In the genomic region with DNA sequence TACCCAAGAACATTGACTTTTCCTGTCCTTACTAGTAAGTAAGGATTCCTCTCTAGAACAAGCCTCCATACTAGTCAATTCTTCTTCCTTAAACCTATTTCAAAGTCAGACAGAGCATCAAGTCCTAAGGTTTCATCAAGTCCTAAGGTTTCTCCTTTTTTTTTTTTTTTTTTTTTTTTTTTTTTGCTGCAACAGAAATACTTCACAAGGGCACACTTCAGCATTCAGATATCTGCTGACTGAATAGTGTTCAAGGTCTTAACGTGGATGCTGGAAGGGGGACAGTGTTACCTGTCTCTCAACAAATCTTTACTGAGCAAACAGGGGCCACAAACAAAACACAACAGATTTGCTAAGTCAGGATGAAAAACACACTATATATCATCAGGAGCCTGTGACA, we compare ENCODE assay signal across 22 mouse cellular contexts. TPM values are rescaled to one million over a fixed set of nuclear protein-coding genes. Genes with fewer than 3 reads are reported as not detected.
A peak's percentile ranks its signal among the peaks of the same experiment; 100 is the strongest.
DNase-seq lines count a peak whose midpoint lies in the region; TF ChIP-seq lines count a peak whose summit lies in the region.
"Had no signal": no experiment of that assay in that cellular context is flagged by ENCODE, and none has a peak within 500 bp of the region (broad histone marks: within the 10 kb centered on the region; RNA-seq: fewer than 3 reads in every experiment).

No protein-coding gene starts in this region.

- no peak overlapping the region for H3K4me3 ChIP-seq in heart, adult 2 months
- H3K4me3 ChIP-seq in CH12.LX (replicated peaks in 1 of 3; ENCODE audit: low read depth in 2 of 3, low read length in 2 of 3, poor library complexity in 1 of 3), result peak overlapping the region in 2 of 3 experiments; percentile 53 to 57
- H3K4me3 ChIP-seq in bone marrow macrophage, adult 2 months (ENCODE audit: insufficient read depth, low read length), result no peak overlapping the region
- no peak overlapping the region for H3K4me3 ChIP-seq in kidney, adult 2 months (ENCODE audit: insufficient read depth, low read depth, low read length)

- no peak for TF ChIP-seq POLR2A in heart, adult 2 months (IDR thresholded peaks at IDR 0.05; ENCODE audit: insufficient read depth, low read depth, low read length)
- TF ChIP-seq POLR2A in CH12.LX (IDR thresholded peaks at IDR 0.05; ENCODE audit: low read depth, low read length), result no peak; the same call in 1 of the 2 replicates
- no peak for TF ChIP-seq POLR2A in bone marrow macrophage, adult 2 months (IDR thresholded peaks at IDR 0.05; ENCODE audit: borderline replicate concordance, low read depth, low read length)
- TF ChIP-seq POLR2A in kidney, adult 2 months (IDR thresholded peaks at IDR 0.05; ENCODE audit: low read depth, low read length), result no peak

- no peak for DNase-seq in heart, adult 2 months
- DNase-seq in heart, adult 8-10 months (ENCODE audit: low spot score), result no peak
- peak; percentile 13 for DNase-seq in A20 (ENCODE audit: low read depth, low spot score)
- no peak for DNase-seq in CH12.LX (ENCODE audit: extremely low read depth)
- DNase-seq in left cerebral cortex, adult 9 months (ENCODE audit: low spot score in 2 of 2), result no peak
- DNase-seq in kidney, adult 2 months, result no peak
- no peak for DNase-seq in left cerebral cortex, postnatal 4 days
- DNase-seq: adrenal gland, adult 2 months; adrenal gland, adult 8-10 months; adrenal gland, postnatal 10 days; adrenal gland, postnatal 14 days; adrenal gland, postnatal 25 days; adrenal gland, postnatal 36 days; B cell, adult 2 months; cerebellum, adult 11 months; cerebellum, adult 11-12 months; cerebellum, adult 18-20 months; cerebellum, adult 2 months; cerebellum, adult 8-10 months had no signal

- TF ChIP-seq CTCF in heart, adult 2 months (IDR thresholded peaks at IDR 0.05), result no peak
- TF ChIP-seq CTCF in CH12.LX (conservative IDR thresholded peaks at IDR 0.05 in 1 of 2, IDR thresholded peaks at IDR 0.05 in 1 of 2; ENCODE audit: low read depth in 2 of 2, low read length in 2 of 2), result no peak
- TF ChIP-seq CTCF in bone marrow macrophage, adult 2 months (IDR thresholded peaks at IDR 0.05; ENCODE audit: low read depth, low read length), result no peak
- no peak for TF ChIP-seq CTCF in kidney, adult 2 months (conservative IDR thresholded peaks at IDR 0.05; ENCODE audit: insufficient read depth, insufficient read length, low read depth, low read length)

- H3K79me2 ChIP-seq in heart, adult 2 months (replicated peaks; ENCODE audit: control insufficient read depth, insufficient read depth, low read length), result peaks cover 3% of the 10 kb centered on the region
- peaks cover 46% of the 10 kb centered on the region for H3K79me2 ChIP-seq in CH12.LX (replicated peaks; ENCODE audit: control insufficient read depth, extremely low read depth, insufficient read depth, poor library complexity, severe bottlenecking)

- peak overlapping the region; percentile 94 for H3K4me2 ChIP-seq in CH12.LX (ENCODE audit: insufficient read depth, low read depth, poor library complexity, severe bottlenecking)

- dilution Hi-C loops in CH12.LX (cut with MboI; ENCODE audit: extremely low pct_ligation_motif_present, extremely low pct_unique_long_range_greater_than_20kb, low sequenced_read_pairs), result no loop called here

- peaks cover 31% of the 10 kb centered on the region for H3K36me3 ChIP-seq in heart, adult 2 months (ENCODE audit: control insufficient read depth, insufficient read depth, low read length)
- H3K36me3 ChIP-seq in CH12.LX (replicated peaks in 1 of 2; ENCODE audit: control insufficient read depth in 1 of 2, insufficient read depth in 1 of 2, low read length in 1 of 2), result no peaks in the 10 kb centered on the region
- no peaks in the 10 kb centered on the region for H3K36me3 ChIP-seq in kidney, adult 2 months (ENCODE audit: control insufficient read depth, insufficient read depth, low read length)

- H3K27me3 ChIP-seq in heart, adult 2 months (ENCODE audit: control insufficient read depth, insufficient read depth, low read length), result no peaks in the 10 kb centered on the region
- H3K27me3 ChIP-seq in CH12.LX (replicated peaks), result no peaks in the 10 kb centered on the region
- H3K27me3 ChIP-seq in kidney, adult 2 months (replicated peaks; ENCODE audit: control insufficient read depth, insufficient read depth, low read length), result no peaks in the 10 kb centered on the region
- H3K27me3 ChIP-seq: Patski had no signal

- no peak for TF ChIP-seq EP300 in heart, adult 2 months (IDR thresholded peaks at IDR 0.05; ENCODE audit: insufficient read depth, low read depth, low read length)
- no peak for TF ChIP-seq EP300 in CH12.LX (IDR thresholded peaks at IDR 0.05; ENCODE audit: low read length)

- no peaks in the 10 kb centered on the region for H3K9me3 ChIP-seq in CH12.LX (replicated peaks; ENCODE audit: low read length)
- H3K9me3 ChIP-seq: G1E had no signal

- 71% methylated on average over 1 of the region's 1 CpGs for WGBS in heart, adult 2 months
- WGBS in kidney, adult 2 months, result 41% methylated on average over 1 of the region's 1 CpGs

- H3K4me1 ChIP-seq in heart, adult 2 months (ENCODE audit: control insufficient read depth, insufficient read depth, low read length), result peaks cover 11% of the 10 kb centered on the region
- H3K4me1 ChIP-seq in CH12.LX (ENCODE audit: control insufficient read depth in 1 of 2, insufficient read depth in 2 of 2), result peaks cover 3 to 31% of the 10 kb centered on the region in 2 experiments; a peak in 2 of 4 replicates
- peaks cover 35% of the 10 kb centered on the region for H3K4me1 ChIP-seq in bone marrow macrophage, adult 2 months (ENCODE audit: control insufficient read depth, insufficient read depth, low read length)
- peaks cover 29% of the 10 kb centered on the region for H3K4me1 ChIP-seq in kidney, adult 2 months (ENCODE audit: control insufficient read depth, insufficient read depth, low read length)

- intact Hi-C loops in heart, adult 2 months (cut with DNase I), result no loop called here
- intact Hi-C loops in left cerebral cortex, postnatal 4 days (cut with DNase I), result loop anchor here (10.0 kb wide), 2 partner anchors 107 to 223 kb away; no protein-coding TSS in a partner anchor

- no peak for TF ChIP-seq RAD21 in CH12.LX (IDR thresholded peaks at IDR 0.05; ENCODE audit: low read depth, low read length)

- H3K27ac ChIP-seq in heart, adult 2 months, result 0 out of 2 replicates have a peak overlapping the region, but pooled peaks have one; percentile 5
- H3K27ac ChIP-seq in CH12.LX (ENCODE audit: insufficient read depth, low read depth), result peak overlapping the region; percentile 52; the same call in 1 of the 2 replicates
- H3K27ac ChIP-seq in bone marrow macrophage, adult 2 months (ENCODE audit: insufficient read depth, low read depth, low read length), result peak overlapping the region; percentile 30; the same call in 1 of the 2 replicates
- no peak overlapping the region for H3K27ac ChIP-seq in kidney, adult 2 months (ENCODE audit: insufficient read depth, low read depth, low read length)

- in situ Hi-C loops in CH12.LX (cut with MboI; ENCODE audit: low pct_ligation_motif_present, low pct_unique_long_range_greater_than_20kb, low sequenced_read_pairs), result no loop called here

- no peak overlapping the region for H3K9ac ChIP-seq in heart, adult 2 months (ENCODE audit: low read depth, low read length)
- peak overlapping the region; percentile 89 for H3K9ac ChIP-seq in CH12.LX (ENCODE audit: insufficient read depth, low read depth)

TF ChIP-seq in CH12.LX, 34 proteins besides CTCF, POLR2A, EP300 and RAD21:
- TF ChIP-seq CHD1 (IDR thresholded peaks at IDR 0.05; ENCODE audit: low read depth, low read length), result peak; percentile 53; the same call in 1 of the 2 replicates
- no peak for TF ChIP-seq HCFC1 (IDR thresholded peaks at IDR 0.05; ENCODE audit: low read depth, low read length)
- TF ChIP-seq ZNF384 (IDR thresholded peaks at IDR 0.05; ENCODE audit: low read depth, low read length), result peak; percentile 77

RNA-seq across cellular contexts. Expression of a gene that starts 7.8 kb away (rescaled TPM):
- total RNA-seq in heart, adult 2 months (2021), result 10 to 100 TPM; 69.9 to 79.7 TPM
- 17.3 and 40.0 TPM in 2 replicates for polyA plus RNA-seq in heart, adult 2 months (2012; rRNA removed)
- total RNA-seq in heart, adult 8-10 months (2022), result 10 to 100 TPM; 76.3 to 80.2 (median 78.5) TPM
- total RNA-seq in CH12.LX (2012; rRNA removed) (29.1 and 34.1 TPM in 2 replicates), CH12.LX (2014; rRNA removed) (75.1 and 86.1 TPM in 2 replicates)
- 61.8 and 63.7 TPM in 2 replicates for polyA plus RNA-seq in CH12.LX (2012; ENCODE audit: insufficient read length, low read depth)
- 78.1 and 79.1 TPM in 2 replicates for polyA plus RNA-seq in bone marrow macrophage, adult 2 months (2012; ENCODE audit: insufficient read depth, insufficient read length, missing spikeins)
- 14.6 and 17.1 TPM in 2 replicates for polyA plus RNA-seq in kidney, adult 2 months (2012; rRNA removed)
- total RNA-seq in left cerebral cortex, postnatal 4 days (2021), result 10 to 100 TPM; 10.2 to 11.5 TPM

Comparison
In these comparisons a context has a peak if more than half of its experiments do, and no peak if none do; other contexts are left out.
1. H3K4me3 ChIP-seq: peak in CH12.LX (2 of 3); none in heart, adult 2 months (single experiment), bone marrow macrophage, adult 2 months (single experiment) and kidney, adult 2 months (single experiment).